Mouse (Mus musculus) megakaryocyte, embryonic 14.5 days (primary cell): ENCODE measurements at regions not wholly inside any gene's neighbourhood (a gene's known extent, or its start where the extent isn't known, plus 50 kb on each side); places are given as distances from the start of the nearest gene placed in this dataset.

Experiments
- FLI1 ChIP-seq: IDR thresholded peaks from 2 replicates; pipeline ENCODE4 v1.6.1; 2012; ENCODE audit warnings: low read length, inconsistent platforms, mixed read lengths
- GATA1 ChIP-seq: IDR thresholded peaks from 3 replicates; pipeline ENCODE4 v1.6.1; 2012; ENCODE audit warnings: mixed read lengths, low read length, inconsistent platforms, borderline replicate concordance

- TF ChIP-seq GATA1 (no peak), FLI1 (no peak)
Observed at GRCm38 (mm10) chr13:39020168-39020567, 59.5 kb upstream of the Slc35b3 start.
